Mouse (Mus musculus) retina, postnatal 1 day (tissue): ENCODE results near the gene Glmn.

Experiments
- DNase-seq: peaks from one replicate; pipeline ENCODE4 v3.0.0-alpha.2; 2012

Glmn gene

GRCm38 (mm10) chr5:107597301-107598077, at the start of gene Glmn, which contains the start of gene Rpap2:
Gene Glmn, minus strand, starts transcription at chr5:107597888.
Gene Rpap2, plus strand, starts transcription at chr5:107597373.
- peak; percentile 92 for DNase-seq

- DNase-seq, result no peak
These were observed 48.2 kb upstream of the Glmn start for GRCm38 (mm10) chr5:107645935-107646334.

- DNase-seq, result no peak
These were observed 46.9 kb upstream of the Glmn start for GRCm38 (mm10) chr5:107644595-107644994.

GRCm38 (mm10) chr5:107638366-107638765, 40.7 kb upstream of the Glmn start:
- DNase-seq, result peak; percentile 55

GRCm38 (mm10) chr5:107637106-107637505, 39.4 kb upstream of the Glmn start:
- no peak for DNase-seq

GRCm38 (mm10) chr5:107633651-107634050, 36.0 kb upstream of the Glmn start:
- peak; percentile 71 for DNase-seq

- DNase-seq, result no peak
These were observed 23.6 kb upstream of the Glmn start for GRCm38 (mm10) chr5:107621327-107621726.

- DNase-seq, result no peak
These were observed 20.3 kb upstream of the Glmn start for GRCm38 (mm10) chr5:107617986-107618385.

GRCm38 (mm10) chr5:107611224-107611623, 13.5 kb upstream of the Glmn start:
- DNase-seq, result peak; percentile 77

GRCm38 (mm10) chr5:107598380-107598779, 692 bp upstream of the Glmn start:
- DNase-seq, result no peak

- no peak for DNase-seq
These were observed 28.5 kb downstream of the Glmn start for GRCm38 (mm10) chr5:107569148-107569547.

- DNase-seq, result no peak
These were observed 40.7 kb downstream of the Glmn start for GRCm38 (mm10) chr5:107556969-107557368.

GRCm38 (mm10) chr5:107554336-107554735, 43.4 kb downstream of the Glmn start:
- no peak for DNase-seq

GRCm38 (mm10) chr5:107548444-107548843, 49.2 kb downstream of the Glmn start:
- no peak for DNase-seq

- DNase-seq, result no peak
These were observed 49.7 kb downstream of the Glmn start for GRCm38 (mm10) chr5:107547955-107548354.

GRCm38 (mm10) chr5:107545927-107546326, 51.8 kb downstream of the Glmn start:
- DNase-seq, result no peak

- DNase-seq, result peak; percentile 66
These were observed 56.0 kb downstream of the Glmn start for GRCm38 (mm10) chr5:107541696-107542095.

- DNase-seq, result no peak
These were observed 63.1 kb downstream of the Glmn start, which contains the start of gene 1700028K03Rik for GRCm38 (mm10) chr5:107534581-107534980. Gene 1700028K03Rik, plus strand, starts transcription at chr5:107534709.

- DNase-seq, result no peak
These were observed 64.1 kb downstream of the Glmn start for GRCm38 (mm10) chr5:107533590-107533989.

- DNase-seq, result no peak
These were observed 68.8 kb downstream of the Glmn start for GRCm38 (mm10) chr5:107528856-107529255.

- DNase-seq, result no peak
These were observed 73.4 kb downstream of the Glmn start for GRCm38 (mm10) chr5:107524281-107524680.

GRCm38 (mm10) chr5:107521897-107522296, 75.8 kb downstream of the Glmn start:
- no peak for DNase-seq

GRCm38 (mm10) chr5:107521386-107521785, 76.3 kb downstream of the Glmn start:
- DNase-seq, result no peak

GRCm38 (mm10) chr5:107518602-107519001, 79.1 kb downstream of the Glmn start:
- no peak for DNase-seq

GRCm38 (mm10) chr5:107516087-107516486, 81.6 kb downstream of the Glmn start:
- DNase-seq, result no peak
